Mouse (Mus musculus) erythroblast, embryonic 14.5 days (primary cell): ENCODE measurements around the gene Slc4a11.

Source experiments
- GATA1 ChIP-seq: IDR thresholded peaks from 2 replicates; pipeline ENCODE4 v1.6.1; 2012; ENCODE audit warnings: low read length, inconsistent platforms, mixed read lengths
- TAL1 ChIP-seq: IDR thresholded peaks from 3 replicates; pipeline ENCODE4 v1.6.1; 2012; ENCODE audit warnings: low read length, inconsistent platforms, mixed read lengths

- TF ChIP-seq TAL1: no peak
- TF ChIP-seq GATA1: no peak
Measured at GRCm38 (mm10) chr2:130685426-130685825, 11.9 kb downstream of the Slc4a11 start.
